Mouse (Mus musculus) heart, embryonic 15.5 days (tissue): ENCODE data around the gene Scly. TPM values are rescaled to one million over a fixed set of nuclear protein-coding genes. Genes with fewer than 3 reads are reported as not detected.

ENCODE experiments used
- ATAC-seq: fragments of 200-750 bp; cut with Nextera tagmentation; replicated peaks from 2 replicates; pipeline ENCODE4 v1.8.0; 2017; ENCODE audit warnings: low read depth, moderate TSS enrichment; ENCODE audit not compliant: insufficient number of reproducible peaks, insufficient read depth, low FRiP score
- H3K27ac ChIP-seq: fragments of 300-500 bp; sonication (generic); 2 replicates; pipeline ENCODE4 v1.5.1; 2015; ENCODE audit warnings: mild to moderate bottlenecking, inconsistent platforms
- H3K27me3 ChIP-seq: fragments of 300-500 bp; sonication (generic); 2 replicates; pipeline ENCODE4 v1.6.1; 2015; ENCODE audit warnings: inconsistent platforms
- H3K36me3 ChIP-seq: fragments of 300-500 bp; sonication (generic); 2 replicates; pipeline ENCODE4 v1.6.1; 2015; ENCODE audit warnings: mild to moderate bottlenecking, inconsistent platforms
- H3K4me1 ChIP-seq: fragments of 300-500 bp; sonication (generic); replicated peaks from 2 replicates; pipeline ENCODE4 v1.6.1; 2015; ENCODE audit warnings: inconsistent platforms
- H3K4me2 ChIP-seq: fragments of 300-500 bp; sonication (generic); 2 replicates; pipeline ENCODE4 v1.6.1; 2015; ENCODE audit warnings: inconsistent platforms, mild to moderate bottlenecking, moderate library complexity
- H3K4me3 ChIP-seq: fragments of 300-500 bp; sonication (generic); 2 replicates; pipeline ENCODE4 v1.5.1; 2015; ENCODE audit warnings: mild to moderate bottlenecking, inconsistent platforms
- H3K9ac ChIP-seq: fragments of 300-500 bp; sonication (generic); 2 replicates; pipeline ENCODE4 v1.6.1; 2015; ENCODE audit warnings: mild to moderate bottlenecking, inconsistent platforms
- H3K9me3 ChIP-seq: fragments of 300-500 bp; sonication (generic); replicated peaks from 2 replicates; pipeline ENCODE4 v1.6.1; 2016; ENCODE audit warnings: inconsistent platforms
- WGBS: fragments of 180-500 bp; shearing (Covaris S2); methylation state at CpG from one replicate; pipeline ENCODE4 v1.1.7; 2015; ENCODE audit warnings: mixed read lengths; 5-methylcytosine and 5-hydroxymethylcytosine counted together
- polyA plus RNA-seq: library from polyadenylated mRNA; unstranded; fragments of >200 nt; fragmentation: Nextera tagmentation; extraction: Ambion mirVana; gene quantifications from 2 replicates; pipeline ENCODE4 v1.2.1, GENCODE M21; 2015

Gene Scly
- polyA plus RNA-seq, result 11.5 and 15.6 TPM in 2 replicates

- peak; percentile 100 for ATAC-seq
- Histone ChIP-seq H3K36me3 (no peaks in the 10 kb centered on the region), H3K9ac (peak within 1 kb of the TSS; percentile 72), H3K27ac (0 out of 2 replicates have a peak within 1 kb of the TSS, but pooled peaks have one; percentile 12), H3K4me3 (peak within 1 kb of the TSS; percentile 66), H3K4me2 (peak within 1 kb of the TSS; percentile 74), H3K4me1 (peaks cover 11% of the 10 kb centered on the region), H3K9me3 (no peaks in the 10 kb centered on the region), H3K27me3 (no peaks in the 10 kb centered on the region)
- under 1% methylated on average over 62 of the region's 65 CpGs for WGBS
Measured at GRCm38 (mm10) chr1:91297799-91298744, at the start of gene Scly. TSS of gene Scly (plus strand) at chr1:91298338.

- no peak overlapping the region for H3K9ac ChIP-seq
- peaks cover 36% of the 10 kb centered on the region for H3K4me1 ChIP-seq
- 43% methylated on average over 4 of the region's 4 CpGs for WGBS
- no peak for ATAC-seq
- H3K9me3 ChIP-seq, result no peaks in the 10 kb centered on the region
- H3K36me3 ChIP-seq, result no peaks in the 10 kb centered on the region
- H3K4me3 ChIP-seq, result no peak overlapping the region
- no peaks in the 10 kb centered on the region for H3K27me3 ChIP-seq
- no peak overlapping the region for H3K27ac ChIP-seq
- H3K4me2 ChIP-seq, result no peak overlapping the region
Measured at GRCm38 (mm10) chr1:91248970-91249369, 49.2 kb upstream of the Scly start.

- H3K9ac ChIP-seq, result peak within 1 kb of the TSS; percentile 99
Measured at GRCm38 (mm10) chr1:91249564-91250414, 48.3 kb upstream of the Scly start, which contains the start of gene Ube2f. TSS of gene Ube2f (plus strand) at chr1:91250304.

DNA sequence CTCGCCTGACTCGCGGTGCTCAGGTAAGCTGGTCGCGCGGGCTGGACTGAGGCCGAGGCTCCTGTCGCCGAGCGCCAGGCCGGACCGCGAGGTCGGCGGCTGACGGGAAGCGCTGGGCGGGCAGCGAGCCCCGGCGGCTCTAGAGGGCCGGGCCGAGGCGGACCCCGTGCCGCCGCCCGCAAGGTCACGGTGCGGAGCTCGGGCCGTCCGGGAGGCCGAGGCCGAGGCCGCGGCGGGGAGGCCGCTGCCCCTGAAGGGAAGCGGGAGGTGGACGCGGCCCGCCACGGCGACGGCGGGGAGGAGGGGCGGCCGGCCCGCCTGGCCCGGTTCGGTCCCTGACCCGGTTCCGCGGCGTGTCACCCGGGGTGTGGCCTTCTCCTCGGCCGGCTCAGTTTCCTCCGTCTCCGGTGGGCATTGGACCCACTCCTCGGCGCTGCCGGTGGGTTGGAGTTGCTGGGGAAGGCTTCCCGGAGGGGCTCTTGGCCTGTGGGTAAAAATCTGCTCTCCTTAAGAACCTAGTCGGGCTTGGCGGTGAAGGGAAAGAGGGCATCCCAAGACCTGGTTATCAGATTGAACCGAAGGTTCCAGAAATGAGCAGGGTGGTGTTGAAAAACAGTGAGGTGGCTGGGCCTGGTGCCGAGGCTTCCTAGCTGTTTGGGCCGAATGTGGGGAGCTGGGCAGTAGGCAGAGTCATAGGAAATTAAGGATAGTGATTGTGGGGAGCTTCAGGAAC is 47.6 kb upstream of the Scly start:
- peak; percentile 29; the same call in 1 of the 2 replicates for ATAC-seq
- Histone ChIP-seq H3K36me3 (no peaks in the 10 kb centered on the region), H3K27me3 (no peaks in the 10 kb centered on the region), H3K4me2 (peak overlapping the region; percentile 67), H3K9me3 (no peaks in the 10 kb centered on the region), H3K27ac (peak overlapping the region; percentile 90), H3K4me1 (peaks cover 36% of the 10 kb centered on the region), H3K9ac (peak overlapping the region; percentile 99), H3K4me3 (peak overlapping the region; percentile 95)
- under 1% methylated on average over 70 of the region's 70 CpGs for WGBS

More at GRCm38 (mm10) chr1:91249564-91250414, 48.3 kb upstream of the Scly start, which contains the start of gene Ube2f:
- no peaks in the 10 kb centered on the region for H3K27me3 ChIP-seq
- H3K27ac ChIP-seq, result peak within 1 kb of the TSS; percentile 90
- H3K4me3 ChIP-seq, result peak within 1 kb of the TSS; percentile 95
- no peaks in the 10 kb centered on the region for H3K9me3 ChIP-seq
- H3K4me2 ChIP-seq, result peak within 1 kb of the TSS; percentile 77
- peaks cover 36% of the 10 kb centered on the region for H3K4me1 ChIP-seq
- peak; percentile 99 for ATAC-seq
- no peaks in the 10 kb centered on the region for H3K36me3 ChIP-seq
- under 1% methylated on average over 43 of the region's 43 CpGs for WGBS

DNA sequence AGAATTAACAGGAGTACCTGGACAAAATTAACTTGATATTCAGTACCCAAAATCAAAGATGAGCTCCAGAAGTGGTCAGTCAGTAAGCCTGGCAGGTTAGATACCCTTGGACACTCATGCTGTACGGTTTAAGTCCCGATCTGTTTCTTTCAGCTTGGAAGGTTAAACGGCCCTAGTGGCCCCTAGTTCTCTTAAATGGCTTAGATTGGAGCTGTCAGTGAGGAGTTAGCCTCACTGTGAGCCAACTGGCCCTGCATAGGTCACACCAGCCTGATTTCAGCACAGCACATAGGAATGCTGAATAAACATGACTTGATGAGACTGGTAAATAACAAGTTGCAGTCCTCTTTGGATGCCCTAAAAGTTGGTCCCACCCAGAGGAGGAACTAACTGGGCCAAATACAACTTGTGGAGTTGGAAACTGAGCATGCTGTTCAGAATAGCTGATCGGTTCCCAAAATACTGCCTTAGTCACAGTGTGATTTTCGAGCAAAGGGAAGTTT is 46.9 kb upstream of the Scly start:
- H3K27ac ChIP-seq, result peak overlapping the region; percentile 90; the same call in 1 of the 2 replicates
- 30% methylated on average over 5 of the region's 5 CpGs for WGBS
- H3K36me3 ChIP-seq, result no peaks in the 10 kb centered on the region
- peaks cover 36% of the 10 kb centered on the region for H3K4me1 ChIP-seq
- H3K9me3 ChIP-seq, result no peaks in the 10 kb centered on the region
- H3K4me3 ChIP-seq, result peak overlapping the region; percentile 95
- H3K27me3 ChIP-seq, result no peaks in the 10 kb centered on the region
- peak overlapping the region; percentile 67 for H3K4me2 ChIP-seq
- H3K9ac ChIP-seq, result peak overlapping the region; percentile 99
- ATAC-seq, result no peak

GRCm38 (mm10) chr1:91251927-91252326 is 46.2 kb upstream of the Scly start:
- H3K36me3 ChIP-seq, result no peaks in the 10 kb centered on the region
- H3K9me3 ChIP-seq, result no peaks in the 10 kb centered on the region
- peaks cover 36% of the 10 kb centered on the region for H3K4me1 ChIP-seq
- H3K4me3 ChIP-seq, result peak overlapping the region; percentile 20; the same call in 1 of the 2 replicates
- peak overlapping the region; percentile 67 for H3K4me2 ChIP-seq
- WGBS, result 38% methylated on average over 8 of the region's 8 CpGs
- no peak overlapping the region for H3K9ac ChIP-seq
- H3K27me3 ChIP-seq, result no peaks in the 10 kb centered on the region
- no peak overlapping the region for H3K27ac ChIP-seq
- no peak for ATAC-seq

DNA sequence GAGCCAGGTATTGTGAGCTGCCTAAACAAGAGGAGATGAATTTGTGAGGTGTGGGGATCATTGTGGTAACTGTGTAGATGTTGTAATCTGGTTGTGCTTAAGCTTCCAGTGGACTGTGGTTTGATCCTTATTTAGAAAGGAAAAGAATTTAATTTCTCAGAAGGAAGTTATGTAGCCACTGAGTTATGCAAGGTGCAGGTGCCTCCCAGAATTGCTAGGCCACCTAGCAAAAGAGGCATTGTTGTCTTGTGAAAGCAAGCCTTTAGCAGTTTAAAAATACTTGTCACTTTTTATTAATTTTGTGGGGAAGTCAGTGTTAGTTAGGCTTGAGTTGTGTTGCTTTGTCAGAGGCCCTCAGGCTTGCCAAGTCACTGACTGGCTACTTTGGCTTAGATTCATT is 40.2 kb upstream of the Scly start:
- ATAC-seq, result no peak
- Histone ChIP-seq H3K9me3 (no peaks in the 10 kb centered on the region), H3K9ac (no peak overlapping the region), H3K27me3 (no peaks in the 10 kb centered on the region), H3K4me2 (no peak overlapping the region), H3K4me1 (peaks cover 13% of the 10 kb centered on the region), H3K4me3 (no peak overlapping the region), H3K36me3 (no peaks in the 10 kb centered on the region), H3K27ac (no peak overlapping the region)

DNA sequence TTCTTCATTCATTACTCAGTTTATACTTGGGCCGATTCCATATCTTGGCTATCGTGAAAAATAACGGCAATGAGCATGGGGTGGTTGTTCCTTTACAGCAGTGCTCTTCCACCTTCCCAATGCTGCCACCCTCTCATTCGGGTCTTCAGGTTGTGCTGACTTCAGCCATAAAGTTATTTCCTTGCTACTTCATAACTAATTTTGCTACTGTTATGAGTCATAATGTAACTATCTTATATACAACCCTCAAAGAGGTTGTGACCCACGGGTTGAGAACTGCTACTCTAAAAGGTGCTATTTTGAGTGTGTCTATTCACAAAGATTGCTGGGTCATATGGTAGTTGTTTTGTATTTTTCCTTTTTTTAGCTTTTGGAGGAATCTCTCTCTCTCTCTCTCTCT is 38.3 kb upstream of the Scly start:
- ATAC-seq, result no peak
- Histone ChIP-seq H3K4me1 (peaks cover 8% of the 10 kb centered on the region), H3K4me2 (no peak overlapping the region), H3K9ac (no peak overlapping the region), H3K27me3 (no peaks in the 10 kb centered on the region), H3K9me3 (no peaks in the 10 kb centered on the region), H3K27ac (no peak overlapping the region), H3K4me3 (no peak overlapping the region), H3K36me3 (peaks cover 3% of the 10 kb centered on the region; the same call in 1 of the 2 replicates)
- WGBS, result 77% methylated on average over 5 of the region's 5 CpGs

DNA sequence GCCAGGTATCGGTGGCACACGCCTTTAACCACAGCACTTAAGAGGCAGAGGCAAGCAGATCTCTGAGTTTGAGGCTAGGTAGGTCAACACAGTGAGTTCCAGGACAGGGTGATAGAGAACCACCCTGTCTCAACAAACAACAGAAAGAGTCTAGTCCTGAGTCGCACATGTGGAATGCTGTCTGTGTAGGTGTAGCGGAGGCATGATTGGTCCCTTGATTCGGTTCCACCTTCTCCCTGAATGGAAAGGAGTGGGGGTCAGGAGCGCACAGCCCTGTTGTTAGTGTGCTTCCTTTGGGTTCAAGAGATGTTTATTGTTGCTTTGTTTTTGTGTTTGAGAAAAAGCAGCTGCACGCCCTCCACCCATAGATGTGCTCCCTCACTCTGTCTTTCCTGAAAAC is 35.6 kb upstream of the Scly start:
- Histone ChIP-seq H3K4me1 (peaks cover 5% of the 10 kb centered on the region), H3K27me3 (no peaks in the 10 kb centered on the region), H3K4me3 (no peak overlapping the region), H3K9ac (no peak overlapping the region), H3K4me2 (no peak overlapping the region), H3K36me3 (peaks cover 16% of the 10 kb centered on the region; the same call in 1 of the 2 replicates), H3K9me3 (no peaks in the 10 kb centered on the region), H3K27ac (no peak overlapping the region)
- no peak for ATAC-seq
- WGBS, result 92% methylated on average over 7 of the region's 7 CpGs

DNA sequence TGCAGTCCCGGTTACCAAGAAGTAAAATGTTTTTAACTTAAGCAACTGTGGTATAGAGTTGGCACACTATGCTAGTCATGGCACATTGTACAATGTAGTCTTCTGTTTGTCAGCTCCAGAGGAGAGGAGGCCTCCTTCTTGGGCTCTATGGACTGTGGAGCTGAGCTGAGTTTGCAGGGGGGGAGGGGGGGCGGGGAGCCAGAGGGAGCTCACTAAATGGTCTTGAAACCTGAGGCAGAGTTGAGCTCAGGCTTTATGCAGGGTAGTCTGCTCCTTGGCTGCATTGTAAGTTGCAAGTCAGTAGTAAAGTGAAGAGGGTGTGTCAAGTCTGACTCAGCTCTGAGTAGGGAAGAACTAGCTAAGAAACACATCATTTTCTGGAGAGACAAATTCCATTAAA is 25.9 kb upstream of the Scly start:
- Histone ChIP-seq H3K4me2 (no peak overlapping the region), H3K9ac (no peak overlapping the region), H3K4me3 (no peak overlapping the region), H3K27me3 (no peaks in the 10 kb centered on the region), H3K36me3 (peaks cover 17% of the 10 kb centered on the region), H3K27ac (no peak overlapping the region), H3K4me1 (no peaks in the 10 kb centered on the region), H3K9me3 (no peaks in the 10 kb centered on the region)
- 86% methylated on average over 2 of the region's 2 CpGs for WGBS
- no peak for ATAC-seq
